ENCODE assay signal across 8 mouse cellular contexts in the genomic region with DNA sequence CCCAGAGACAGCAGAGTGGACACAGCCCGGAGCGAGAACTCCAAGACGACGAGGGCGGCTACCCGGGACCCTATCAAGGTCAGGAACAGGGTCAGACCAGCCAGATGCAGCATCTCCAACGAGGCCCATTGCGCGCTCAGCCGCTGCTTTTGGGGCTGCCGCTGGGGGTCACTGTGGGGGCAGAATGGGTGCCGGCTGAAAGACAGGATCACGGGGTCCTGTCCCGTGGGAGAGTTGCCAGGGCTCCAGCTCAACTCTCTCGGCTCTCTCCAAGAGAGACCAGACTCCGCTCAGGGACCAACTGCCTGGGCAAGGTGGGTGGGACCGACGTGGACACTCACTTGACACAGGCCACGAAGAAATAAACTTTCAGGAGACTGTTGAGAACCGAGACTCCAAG. TPM values are rescaled to one million over a fixed set of nuclear protein-coding genes. Genes with fewer than 3 reads are reported as not detected.
DNase-seq lines count a peak whose midpoint lies in the region; ATAC-seq and TF ChIP-seq lines count a peak whose summit lies in the region.

No protein-coding gene starts in this region.

- no peaks in the 10 kb centered on the region for H3K9me3 ChIP-seq in hindbrain, postnatal 0 days (ENCODE audit: low read length)
- H3K9me3 ChIP-seq in megakaryocyte, embryonic 14.5 days, result no peaks in the 10 kb centered on the region

- TF ChIP-seq CTCF in hindbrain, postnatal 0 days (IDR thresholded peaks at IDR 0.05; ENCODE audit: low read depth), result peak; percentile 65

- no peaks in the 10 kb centered on the region for H3K27me3 ChIP-seq in hindbrain, postnatal 0 days (ENCODE audit: insufficient read depth, low read length)
- H3K27me3 ChIP-seq in megakaryocyte, embryonic 14.5 days (replicated peaks), result peaks cover 69% of the 10 kb centered on the region

- H3K9ac ChIP-seq in hindbrain, postnatal 0 days (replicated peaks; ENCODE audit: low read length), result no peak overlapping the region

- intact Hi-C loops in left cerebral cortex, postnatal 14 days (cut with DNase I), result no loop called here

- ATAC-seq in hindbrain, postnatal 0 days, result no peak

- peaks cover 8% of the 10 kb centered on the region for H3K4me1 ChIP-seq in hindbrain, postnatal 0 days (ENCODE audit: insufficient read depth, low read length)
- peaks cover 34% of the 10 kb centered on the region for H3K4me1 ChIP-seq in megakaryocyte, embryonic 14.5 days

- WGBS in hindbrain, postnatal 0 days, result 8% methylated on average over 20 of the region's 20 CpGs

- DNase-seq in cerebellum, adult 11-12 months, result peak; percentile 39
- DNase-seq in cerebellum, adult 9-10 months, result no peak
- DNase-seq in cerebellum, postnatal 10 days, result peak; percentile 79 to 80
- peak; percentile 39 to 56 for DNase-seq in gastrocnemius, adult 8-10 months (ENCODE audit: low spot score in 2 of 2)
- peak; percentile 77 for DNase-seq in hindbrain, postnatal 0 days (ENCODE audit: low spot score)
- peak; percentile 41 to 63 for DNase-seq in left cerebral cortex, postnatal 14 days (ENCODE audit: low spot score in 2 of 2)
- DNase-seq in skeletal muscle tissue, adult 2 months (ENCODE audit: low read depth, low spot score), result peak; percentile 57

- H3K27ac ChIP-seq in hindbrain, postnatal 0 days, result no peak overlapping the region

- H3K4me2 ChIP-seq in hindbrain, postnatal 0 days (ENCODE audit: low read depth, low read length), result peak overlapping the region; percentile 50

- no peaks in the 10 kb centered on the region for H3K36me3 ChIP-seq in hindbrain, postnatal 0 days (ENCODE audit: insufficient read depth, low read length)
- no peaks in the 10 kb centered on the region for H3K36me3 ChIP-seq in megakaryocyte, embryonic 14.5 days (replicated peaks; ENCODE audit: low read length)

- no peak overlapping the region for H3K4me3 ChIP-seq in hindbrain, postnatal 0 days (ENCODE audit: low read length)
- peak overlapping the region; percentile 89 for H3K4me3 ChIP-seq in megakaryocyte, embryonic 14.5 days (replicated peaks)

RNA-seq across cellular contexts. Expression of gene Tmem82, which starts 1.1 kb away (rescaled TPM):
- total RNA-seq in gastrocnemius, adult 8-10 months (2022), result under 1 TPM; 0.16 to 0.46 (median 0.31) TPM
- 1.3 and 1.6 TPM in 2 replicates for total RNA-seq in hindbrain, postnatal 0 days (2014; rRNA removed)
- polyA plus RNA-seq in hindbrain, postnatal 0 days (2015; fragmentation: Nextera tagmentation; extraction: Ambion mirVana), result 1.3 and 1.5 TPM in 2 replicates
- under 1 TPM; 0.76 to 0.97 TPM for total RNA-seq in left cerebral cortex, postnatal 14 days (2021)
- 1.1 TPM in 1 of 2 replicates, not detected in the other for polyA plus RNA-seq in megakaryocyte, embryonic 14.5 days (2012; ENCODE audit: insufficient read depth, low replicate concordance)

RNA-seq across cellular contexts. Expression of gene Slc25a34, which starts 6.3 kb away (rescaled TPM):
- total RNA-seq in gastrocnemius, adult 8-10 months (2022), result 10 to 100 TPM in 3 of 4 experiments, 1 to 10 TPM in 1; 9.2 to 14.0 (median 12.3) TPM
- 18.1 and 22.2 TPM in 2 replicates for total RNA-seq in hindbrain, postnatal 0 days (2014; rRNA removed)
- polyA plus RNA-seq in hindbrain, postnatal 0 days (2015; fragmentation: Nextera tagmentation; extraction: Ambion mirVana), result 3.0 and 3.6 TPM in 2 replicates
- total RNA-seq in left cerebral cortex, postnatal 14 days (2021), result 1 to 10 TPM; 2.7 to 2.9 TPM
- not detected in 2 replicates for polyA plus RNA-seq in megakaryocyte, embryonic 14.5 days (2012; ENCODE audit: insufficient read depth, low replicate concordance)

RNA-seq across cellular contexts. Expression of gene Fblim1, which starts 11.4 kb away (rescaled TPM):
- total RNA-seq in gastrocnemius, adult 8-10 months (2022), result 1 to 10 TPM in 2 of 4 experiments, under 1 TPM in 2; 0.46 to 2.2 (median 0.94) TPM
- 22.5 and 26.7 TPM in 2 replicates for total RNA-seq in hindbrain, postnatal 0 days (2014; rRNA removed)
- polyA plus RNA-seq in hindbrain, postnatal 0 days (2015; fragmentation: Nextera tagmentation; extraction: Ambion mirVana), result 21.7 and 25.6 TPM in 2 replicates
- total RNA-seq in left cerebral cortex, postnatal 14 days (2021), result 1 to 10 TPM; 1.2 to 1.3 TPM
- 4.7 and 17.1 TPM in 2 replicates for polyA plus RNA-seq in megakaryocyte, embryonic 14.5 days (2012; ENCODE audit: insufficient read depth, low replicate concordance)

RNA-seq across cellular contexts. Expression of gene Plekhm2, which starts 47.4 kb away (rescaled TPM):
- 10 to 100 TPM; 25.0 to 32.5 (median 30.2) TPM for total RNA-seq in gastrocnemius, adult 8-10 months (2022)
- total RNA-seq in hindbrain, postnatal 0 days (2014; rRNA removed), result 45.8 and 47.6 TPM in 2 replicates
- 6.1 and 6.4 TPM in 2 replicates for polyA plus RNA-seq in hindbrain, postnatal 0 days (2015; fragmentation: Nextera tagmentation; extraction: Ambion mirVana)
- 10 to 100 TPM; 57.6 to 57.9 TPM for total RNA-seq in left cerebral cortex, postnatal 14 days (2021)
- polyA plus RNA-seq in megakaryocyte, embryonic 14.5 days (2012; ENCODE audit: insufficient read depth, low replicate concordance), result 19.4 and 24.8 TPM in 2 replicates
